In genomic region chr16:36530566-36531552, GRCm38 (mm10) we compare ENCODE assay signal across 10 mouse cellular contexts. TPM values are rescaled to one million over a fixed set of nuclear protein-coding genes. Genes with fewer than 3 reads are reported as not detected.
DNase-seq lines count a peak whose midpoint lies in the region; ATAC-seq and TF ChIP-seq lines count a peak whose summit lies in the region.
"Had no signal": no experiment of that assay in that cellular context is flagged by ENCODE, and none has a peak within 500 bp of the region (broad histone marks: within the 10 kb centered on the region; RNA-seq: fewer than 3 reads in every experiment).

No protein-coding gene starts in this region.

- no peak overlapping the region for H3K4me3 ChIP-seq in heart, embryonic 12.5 days
- no peak overlapping the region for H3K4me3 ChIP-seq in hindbrain, postnatal 0 days (ENCODE audit: low read length)
- H3K4me3 ChIP-seq in liver, embryonic 12.5 days, result no peak overlapping the region
- H3K4me3 ChIP-seq: erythroblast, embryonic 14.5 days; hindbrain, embryonic 12.5 days had no signal

- H3K9me3 ChIP-seq in heart, embryonic 12.5 days (replicated peaks), result no peaks in the 10 kb centered on the region
- no peaks in the 10 kb centered on the region for H3K9me3 ChIP-seq in hindbrain, postnatal 0 days (ENCODE audit: low read length)
- no peaks in the 10 kb centered on the region for H3K9me3 ChIP-seq in liver, embryonic 12.5 days (replicated peaks)
- H3K9me3 ChIP-seq: hindbrain, embryonic 12.5 days had no signal

- no peak overlapping the region for H3K27ac ChIP-seq in heart, embryonic 12.5 days (ENCODE audit: poor library complexity, severe bottlenecking)
- H3K27ac ChIP-seq in hindbrain, postnatal 0 days, result no peak overlapping the region
- no peak overlapping the region for H3K27ac ChIP-seq in liver, embryonic 12.5 days
- H3K27ac ChIP-seq: hindbrain, embryonic 12.5 days had no signal

- DNase-seq in heart, adult 8-10 months (ENCODE audit: low spot score), result peak; percentile 9
- DNase-seq in B cell, adult 2 months, result peak; percentile 8 to 12
- DNase-seq in gastrocnemius, adult 8-10 months (ENCODE audit: low spot score in 2 of 2), result peak; percentile 65 to 74
- peak; percentile 27 for DNase-seq in layer of hippocampus, adult 9-10 months (ENCODE audit: low spot score)
- no peak for DNase-seq in natural killer cell, adult 2 months (ENCODE audit: low spot score in 2 of 2)
- no peak for DNase-seq in hindbrain, postnatal 0 days (ENCODE audit: low spot score)

- no peaks in the 10 kb centered on the region for H3K27me3 ChIP-seq in heart, embryonic 12.5 days (replicated peaks)
- H3K27me3 ChIP-seq in hindbrain, postnatal 0 days (ENCODE audit: insufficient read depth, low read length), result no peaks in the 10 kb centered on the region
- no peaks in the 10 kb centered on the region for H3K27me3 ChIP-seq in liver, embryonic 12.5 days (replicated peaks)
- H3K27me3 ChIP-seq: hindbrain, embryonic 12.5 days had no signal

- TF ChIP-seq CTCF in hindbrain, postnatal 0 days (IDR thresholded peaks at IDR 0.05; ENCODE audit: low read depth), result no peak

- WGBS in heart, embryonic 12.5 days, result 63% methylated on average over 15 of the region's 15 CpGs
- 72% methylated on average over 15 of the region's 15 CpGs for WGBS in hindbrain, postnatal 0 days
- WGBS in liver, embryonic 12.5 days (ENCODE audit: insufficient replicate concordance), result 33% methylated on average over 15 of the region's 15 CpGs

- no peak overlapping the region for H3K4me2 ChIP-seq in heart, embryonic 12.5 days
- H3K4me2 ChIP-seq in hindbrain, postnatal 0 days (ENCODE audit: low read depth, low read length), result no peak overlapping the region
- H3K4me2 ChIP-seq in liver, embryonic 12.5 days, result no peak overlapping the region
- H3K4me2 ChIP-seq: hindbrain, embryonic 12.5 days had no signal

- H3K9ac ChIP-seq in heart, embryonic 12.5 days, result no peak overlapping the region
- no peak overlapping the region for H3K9ac ChIP-seq in hindbrain, postnatal 0 days (replicated peaks; ENCODE audit: low read length)
- no peak overlapping the region for H3K9ac ChIP-seq in liver, embryonic 12.5 days
- H3K9ac ChIP-seq: hindbrain, embryonic 12.5 days had no signal

- no peak for ATAC-seq in heart, embryonic 12.5 days (ENCODE audit: insufficient number of reproducible peaks, low FRiP score)
- ATAC-seq in hindbrain, postnatal 0 days, result no peak
- no peak for ATAC-seq in liver, embryonic 12.5 days

- peaks cover 8% of the 10 kb centered on the region for H3K4me1 ChIP-seq in heart, embryonic 12.5 days (replicated peaks)
- no peaks in the 10 kb centered on the region for H3K4me1 ChIP-seq in hindbrain, postnatal 0 days (ENCODE audit: insufficient read depth, low read length)
- H3K4me1 ChIP-seq in liver, embryonic 12.5 days, result no peaks in the 10 kb centered on the region
- H3K4me1 ChIP-seq: hindbrain, embryonic 12.5 days had no signal

- H3K36me3 ChIP-seq in heart, embryonic 12.5 days, result no peaks in the 10 kb centered on the region
- no peaks in the 10 kb centered on the region for H3K36me3 ChIP-seq in hindbrain, postnatal 0 days (ENCODE audit: insufficient read depth, low read length)
- no peaks in the 10 kb centered on the region for H3K36me3 ChIP-seq in liver, embryonic 12.5 days
- H3K36me3 ChIP-seq: hindbrain, embryonic 12.5 days had no signal

RNA-seq across cellular contexts. Expression of gene Casr, which starts 31.1 kb away (rescaled TPM):
- under 1 TPM in 2 of 4 experiments, not detected in 2; 0.16 to 0.54 TPM for total RNA-seq in heart, adult 8-10 months (2022)
- polyA plus RNA-seq in heart, embryonic 12.5 days (2016; fragmentation: Nextera tagmentation; extraction: Ambion mirVana), result 0.04 and 0.24 TPM in 2 replicates
- 1 to 10 TPM; 5.7 to 9.3 (median 7.6) TPM for total RNA-seq in gastrocnemius, adult 8-10 months (2022)
- 0.72 and 1.9 TPM in 2 replicates for total RNA-seq in hindbrain, postnatal 0 days (2014; rRNA removed)
- polyA plus RNA-seq in hindbrain, postnatal 0 days (2015; fragmentation: Nextera tagmentation; extraction: Ambion mirVana), result 0.13 and 0.24 TPM in 2 replicates
- polyA plus RNA-seq in liver, embryonic 12.5 days (2016; fragmentation: Nextera tagmentation; extraction: Ambion mirVana), result not detected in 2 replicates
- polyA plus RNA-seq: erythroblast, embryonic 14.5 days had no signal

Comparison
In these comparisons a context has a peak if more than half of its experiments do, and no peak if none do; other contexts are left out.
1. DNase-seq: peak in heart, adult 8-10 months (single experiment), B cell, adult 2 months (2 of 2), gastrocnemius, adult 8-10 months (2 of 2) and layer of hippocampus, adult 9-10 months (single experiment); none in natural killer cell, adult 2 months (0 of 2) and hindbrain, postnatal 0 days (single experiment).